Mouse (Mus musculus) G1E-ER4 (cell line): ENCODE measurements around the gene Nkpd1. TPM values are rescaled to one million over a fixed set of nuclear protein-coding genes. Genes with fewer than 3 reads are reported as not detected.

Source experiments
- GATA1 ChIP-seq: IDR thresholded peaks from one replicate; pipeline ENCODE4 v1.8.0; 2012; ENCODE audit warnings: low read length, inconsistent platforms
- polyA plus RNA-seq: library from polyadenylated mRNA; stranded (reverse); fragments of >175 nt; gene quantifications from 2 replicates; pipeline ENCODE4 v1.2.3, GENCODE M21; 2012

Gene Nkpd1
- polyA plus RNA-seq, 1 experiment, result 0.71 TPM

DNA sequence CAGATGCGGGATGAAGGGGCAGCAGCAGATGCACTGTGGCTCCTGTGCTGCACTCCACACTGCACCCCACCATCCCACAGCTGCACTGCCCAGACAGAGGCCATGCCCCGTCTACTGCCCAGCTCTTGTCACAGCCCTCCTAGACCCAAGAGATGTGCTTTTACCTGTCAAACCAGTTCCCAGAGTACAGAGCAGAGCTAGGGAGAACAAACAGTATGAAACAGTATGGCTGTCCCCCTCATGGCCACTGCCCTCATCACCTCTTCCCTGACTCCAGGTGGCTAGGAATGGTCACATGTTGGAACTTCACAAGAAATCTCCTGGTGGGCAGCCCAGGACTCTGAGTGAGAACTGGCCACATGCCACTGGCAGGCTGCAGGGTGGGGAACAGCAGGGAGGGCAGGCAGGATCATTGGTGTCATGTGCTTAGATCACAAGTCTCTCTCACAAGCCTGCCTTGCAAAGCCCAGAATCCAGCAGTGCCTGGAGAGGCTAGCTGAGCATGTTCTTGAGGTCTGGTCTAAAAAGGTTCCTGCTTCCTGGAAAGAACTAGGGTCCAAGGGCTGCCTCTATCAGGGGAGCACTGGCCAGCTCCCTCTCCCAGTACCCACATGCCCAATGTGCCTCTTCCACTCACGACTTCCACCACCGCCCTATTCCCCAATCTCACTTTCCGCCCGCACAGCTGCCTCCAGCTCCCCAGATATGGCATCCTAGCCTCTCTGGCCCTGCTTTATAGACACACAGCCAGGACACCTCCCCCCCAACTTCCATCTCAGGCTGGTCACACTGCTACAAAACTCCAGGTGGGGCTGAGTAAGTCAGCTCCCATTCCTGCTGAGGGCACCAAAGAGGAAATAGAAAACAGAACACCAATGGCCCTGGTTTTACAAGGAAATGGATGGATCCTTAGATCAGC lies 40.6 kb downstream of the Nkpd1 start:
- TF ChIP-seq GATA1, result no peak

- no peak for TF ChIP-seq GATA1
Measured at GRCm38 (mm10) chr7:19558965-19559364, 41.3 kb downstream of the Nkpd1 start.

GRCm38 (mm10) chr7:19560491-19561260 lies 43.0 kb downstream of the Nkpd1 start:
- TF ChIP-seq GATA1, result no peak

DNA sequence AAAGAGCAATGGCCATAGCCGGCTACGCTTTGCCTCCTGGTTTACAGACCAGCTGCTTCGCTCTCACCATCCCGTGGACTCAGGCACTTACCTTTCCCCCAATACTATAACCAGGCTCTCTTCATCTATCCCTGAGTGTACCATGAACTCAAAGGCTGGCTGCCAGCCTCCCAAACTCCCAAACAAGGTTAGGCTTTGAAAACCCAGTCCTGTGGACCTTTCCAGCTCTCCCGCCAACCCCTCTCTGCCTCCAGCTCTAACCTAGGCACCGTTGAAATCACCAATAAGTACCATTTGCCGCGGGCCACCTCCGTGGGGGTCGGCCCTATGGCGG lies 43.8 kb downstream of the Nkpd1 start:
- TF ChIP-seq GATA1, result no peak

DNA sequence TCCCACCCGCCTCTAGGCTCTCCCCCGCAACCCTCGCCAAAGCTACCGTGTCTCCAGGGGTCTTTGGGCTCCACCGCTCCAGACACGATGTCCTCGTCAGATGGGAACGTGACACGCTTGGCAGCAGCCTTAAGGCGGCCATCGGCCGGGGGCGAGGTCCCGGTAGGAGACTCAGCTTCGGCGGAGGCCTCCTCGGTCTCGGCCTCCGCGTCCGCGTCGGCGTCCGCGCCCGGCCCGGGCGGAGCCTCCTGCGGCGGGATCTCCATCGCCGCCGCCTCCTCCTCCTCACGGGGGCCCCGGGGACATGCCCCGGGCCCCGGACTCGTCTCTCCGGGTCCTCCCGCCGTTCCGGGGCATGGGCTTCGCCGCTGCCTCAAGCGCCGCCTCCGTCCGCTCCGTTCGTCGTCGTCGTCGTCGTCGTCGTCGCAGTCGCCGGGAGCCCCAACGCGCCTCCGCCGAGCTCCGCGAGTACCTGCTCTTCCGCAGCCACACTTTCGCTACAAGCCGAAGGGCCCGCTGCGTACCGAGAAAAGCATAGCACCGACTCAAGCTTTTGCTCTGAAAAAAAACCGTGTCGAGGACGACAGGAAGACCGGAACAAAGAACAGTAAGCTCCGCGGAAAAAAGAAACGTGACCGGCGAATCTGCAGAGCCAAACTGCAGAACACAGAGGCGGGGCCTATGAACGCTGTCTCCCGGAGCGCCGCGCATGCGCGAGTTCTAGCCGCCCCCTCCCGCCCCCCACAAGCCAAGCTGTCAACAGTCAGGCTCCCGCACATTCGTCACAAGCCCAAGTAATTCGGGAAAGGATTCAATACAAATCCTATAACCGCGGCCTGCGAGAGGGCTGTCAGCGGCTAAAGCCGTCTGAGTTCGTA lies 44.4 kb downstream of the Nkpd1 start:
- no peak for TF ChIP-seq GATA1

DNA sequence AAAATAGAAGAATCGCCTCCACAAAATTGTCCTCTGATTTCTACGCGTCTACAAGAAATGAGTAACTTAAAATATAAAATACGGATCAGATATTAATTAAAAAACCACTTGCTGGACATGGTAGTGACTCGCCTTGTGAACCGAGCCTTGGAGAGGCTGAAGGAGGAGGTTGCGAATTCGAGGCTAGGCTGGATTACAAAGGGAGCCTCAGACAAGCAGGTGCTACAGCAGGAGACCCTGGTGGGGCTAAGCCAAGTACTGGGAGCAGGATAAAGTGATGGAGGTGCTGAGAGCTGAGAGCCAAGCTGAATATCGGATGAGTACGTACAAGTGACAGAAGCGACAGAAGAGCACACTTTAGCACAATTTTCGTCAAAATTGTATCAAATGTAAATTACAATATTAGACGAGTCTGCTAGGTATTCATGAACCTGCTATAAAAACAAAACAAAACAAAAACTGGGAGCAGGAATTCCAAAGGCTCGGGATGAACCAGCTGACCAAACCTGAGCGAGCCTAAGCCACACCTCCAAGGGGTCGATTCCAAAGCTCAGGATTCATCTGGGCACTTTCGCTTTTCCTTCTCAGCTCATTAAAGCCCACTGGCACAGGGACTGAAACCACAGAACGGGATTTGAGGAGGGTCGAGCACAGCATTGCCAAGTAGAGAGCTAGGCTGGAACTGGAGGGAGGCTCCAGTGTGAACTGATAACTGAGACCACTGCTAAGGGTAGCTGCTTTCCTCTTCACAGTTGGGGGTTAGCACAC lies 45.2 kb downstream of the Nkpd1 start, which contains the start of gene Ppp1r37:
Gene Ppp1r37 (minus strand): TSS at position 434 of the 768 bp plus-strand sequence.
- TF ChIP-seq GATA1, result no peak

DNA sequence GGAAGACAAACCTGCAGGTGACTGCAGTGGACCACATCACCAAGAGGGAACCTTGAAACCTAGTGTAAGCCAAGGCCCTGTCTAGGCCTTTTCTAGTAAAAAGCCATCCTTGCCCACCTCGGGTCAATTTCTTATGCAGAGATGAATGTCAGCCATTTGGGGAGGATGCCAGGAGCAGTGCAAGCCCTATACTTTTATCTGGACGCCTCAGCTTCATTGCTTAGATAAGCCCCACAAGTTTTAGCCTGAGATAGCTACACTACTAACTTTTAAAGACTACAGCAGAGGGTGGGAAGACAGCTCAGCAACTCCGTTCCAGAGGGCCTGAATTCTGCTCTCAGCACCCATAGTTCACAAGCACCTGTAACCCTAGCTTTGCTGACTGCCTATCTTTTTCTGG lies 46.2 kb downstream of the Nkpd1 start:
- no peak for TF ChIP-seq GATA1

DNA sequence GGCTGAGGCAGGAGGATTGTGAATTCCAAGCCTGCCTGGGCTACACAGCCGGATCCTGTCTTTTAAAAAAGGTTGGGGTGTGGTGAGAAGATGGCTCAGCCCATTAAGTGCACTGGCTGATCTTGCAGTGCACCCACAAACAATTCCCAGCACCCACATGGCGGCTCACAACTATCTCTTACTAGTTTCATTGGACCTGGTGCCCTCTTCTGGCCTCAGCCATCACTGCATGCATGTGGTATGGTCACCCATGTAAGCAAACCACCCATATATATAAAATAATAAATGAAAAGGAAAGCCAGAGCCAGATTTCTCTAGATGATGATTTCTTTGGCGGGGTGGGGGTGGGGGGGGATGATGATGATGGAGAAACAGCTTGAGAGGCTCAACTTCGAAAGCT lies 46.8 kb downstream of the Nkpd1 start:
- TF ChIP-seq GATA1, result no peak

GRCm38 (mm10) chr7:19565803-19566202 lies 48.2 kb downstream of the Nkpd1 start:
- TF ChIP-seq GATA1, result no peak

DNA sequence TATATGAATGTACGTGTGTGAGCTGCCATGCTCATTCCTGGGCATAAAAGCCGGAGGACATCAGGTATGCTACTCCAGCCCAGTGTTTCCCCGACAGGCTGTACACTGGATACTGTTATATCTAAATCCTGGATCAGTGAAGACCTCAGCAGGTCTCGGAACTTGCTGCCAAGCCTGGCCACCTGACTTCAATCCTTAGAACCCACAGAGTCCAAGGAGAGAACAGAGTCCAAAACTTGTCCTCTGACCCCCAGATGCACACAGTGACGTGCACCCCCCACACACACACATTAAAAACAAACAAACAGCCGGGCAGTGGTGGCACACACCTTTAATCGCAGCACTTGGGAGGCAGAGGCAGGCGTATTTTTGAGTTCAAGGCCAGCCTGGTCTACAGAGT lies 49.8 kb downstream of the Nkpd1 start:
- TF ChIP-seq GATA1, result no peak

- TF ChIP-seq GATA1, result no peak
Measured at GRCm38 (mm10) chr7:19569647-19570046, 52.0 kb downstream of the Nkpd1 start.

GRCm38 (mm10) chr7:19572926-19573775 lies 55.5 kb downstream of the Nkpd1 start:
- TF ChIP-seq GATA1, result no peak

DNA sequence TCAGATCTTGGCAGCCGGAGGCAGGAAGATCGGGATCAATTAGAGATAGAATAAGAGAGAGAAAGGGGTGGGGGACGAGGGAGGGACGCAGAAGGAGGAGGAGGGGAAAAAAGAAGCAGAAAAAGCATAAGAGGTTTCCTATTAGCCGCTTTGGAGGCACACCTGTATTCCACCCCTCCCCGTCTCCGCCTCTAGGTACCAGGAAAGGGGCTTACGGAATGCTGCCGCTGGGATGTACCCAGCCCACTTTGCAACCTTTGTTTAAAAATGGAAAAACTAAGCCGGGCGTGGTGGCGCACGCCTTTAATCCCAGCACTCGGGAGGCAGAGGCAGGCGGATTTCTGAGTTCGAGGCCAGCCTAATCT lies 56.1 kb downstream of the Nkpd1 start:
- no peak for TF ChIP-seq GATA1

Other genes with a start within 250 kb of the Nkpd1 start
- gene Vasp, start 246.0 kb upstream of the Nkpd1 start, polyA plus RNA-seq, result 588 and 783 TPM in 2 replicates
- not detected in 2 replicates for gene Ppm1n, start 237.8 kb upstream of the Nkpd1 start, polyA plus RNA-seq
- gene Rtn2, start 235.2 kb upstream of the Nkpd1 start, polyA plus RNA-seq, result 0.65 and 0.72 TPM in 2 replicates
- gene Fosb, start 207.8 kb upstream of the Nkpd1 start, polyA plus RNA-seq, result 0.52 and 0.54 TPM in 2 replicates
- 109 and 133 TPM in 2 replicates for gene Ercc1, start 173.1 kb upstream of the Nkpd1 start, polyA plus RNA-seq
- 68.3 and 117 TPM in 2 replicates for gene Cd3eap, start 158.4 kb upstream of the Nkpd1 start, polyA plus RNA-seq
- gene Ppp1r13l, start 158.1 kb upstream of the Nkpd1 start, polyA plus RNA-seq, result 37.2 and 45.4 TPM in 2 replicates
- 59.8 and 60.3 TPM in 2 replicates for gene Ercc2, start 135.8 kb upstream of the Nkpd1 start, polyA plus RNA-seq
- 0.23 and 0.25 TPM in 2 replicates for gene Klc3, start 113.7 kb upstream of the Nkpd1 start, polyA plus RNA-seq
- gene Ckm, start 113.1 kb upstream of the Nkpd1 start, polyA plus RNA-seq, result not detected in 2 replicates
- 45.0 and 67.8 TPM in 2 replicates for gene Mark4, start 59.0 kb upstream of the Nkpd1 start, polyA plus RNA-seq
- gene Exoc3l2, start 54.5 kb upstream of the Nkpd1 start, polyA plus RNA-seq, result 0.08 TPM in 2 replicates
- 7.4 and 10.3 TPM in 2 replicates for gene Bloc1s3, start 9.5 kb upstream of the Nkpd1 start, polyA plus RNA-seq
- gene Trappc6a, start 9.4 kb upstream of the Nkpd1 start, polyA plus RNA-seq, result 590 and 674 TPM in 2 replicates
- 134 and 156 TPM in 2 replicates for gene Ppp1r37, start 45.2 kb downstream of the Nkpd1 start, polyA plus RNA-seq
- 3.0 and 3.1 TPM in 2 replicates for gene Zfp296, start 59.4 kb downstream of the Nkpd1 start, polyA plus RNA-seq
- 91.7 and 117 TPM in 2 replicates for gene Gemin7, start 59.8 kb downstream of the Nkpd1 start, polyA plus RNA-seq
- gene Clasrp, start 86.6 kb downstream of the Nkpd1 start, polyA plus RNA-seq, result 263 and 292 TPM in 2 replicates
- 0.75 and 0.90 TPM in 2 replicates for gene Relb, start 111.6 kb downstream of the Nkpd1 start, polyA plus RNA-seq
- gene Clptm1, start 147.2 kb downstream of the Nkpd1 start, polyA plus RNA-seq, result 149 and 193 TPM in 2 replicates
- gene Apoc2, start 160.1 kb downstream of the Nkpd1 start, polyA plus RNA-seq, result not detected in 2 replicates
- not detected in 2 replicates for gene Gm44805, start 163.6 kb downstream of the Nkpd1 start, polyA plus RNA-seq
- gene Apoc4, start 163.6 kb downstream of the Nkpd1 start, polyA plus RNA-seq, result not detected in 2 replicates
- 4.8 and 6.7 TPM in 2 replicates for gene Apoc1, start 174.8 kb downstream of the Nkpd1 start, polyA plus RNA-seq
- 23.7 and 28.1 TPM in 2 replicates for gene Apoe, start 181.3 kb downstream of the Nkpd1 start, polyA plus RNA-seq
- 694 and 701 TPM in 2 replicates for gene Tomm40, start 197.6 kb downstream of the Nkpd1 start, polyA plus RNA-seq
- gene Nectin2, start 232.6 kb downstream of the Nkpd1 start, polyA plus RNA-seq, result 49.4 and 58.6 TPM in 2 replicates